Mouse (Mus musculus) kidney, adult 9 months (tissue): ENCODE data around the gene Gtse1.
A peak's percentile ranks its signal among the peaks of the same experiment; 100 is the strongest.

ENCODE experiments used
- DNase-seq: peaks from one replicate; pipeline ENCODE4 v3.0.0; 2022

Gtse1 gene

DNA sequence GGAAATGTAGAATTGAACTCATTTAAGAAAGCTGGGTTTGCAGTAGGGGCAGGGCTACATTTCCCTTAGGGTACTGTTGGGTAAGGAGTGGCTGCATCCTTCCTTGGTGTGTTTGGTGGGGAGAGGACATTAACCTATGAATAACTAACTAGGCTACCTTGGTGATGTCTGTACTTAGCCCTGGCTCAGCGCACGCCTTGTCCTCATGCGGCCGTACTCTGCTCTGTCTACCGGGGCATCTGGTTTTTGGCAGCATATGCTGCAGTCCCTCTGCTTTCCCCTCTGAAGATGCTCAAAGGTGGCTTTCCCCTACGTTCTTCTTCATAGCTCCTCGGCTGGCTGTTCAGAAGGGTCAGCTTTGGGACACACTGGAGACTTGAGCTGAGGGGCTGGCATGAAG lies 17.8 kb downstream of the Gtse1 start:
- DNase-seq: peak; percentile 84

- DNase-seq: peak; percentile 94
These were observed 19.4 kb downstream of the Gtse1 start, which contains the start of gene Trmu for GRCm38 (mm10) chr15:85878848-85879497. Trmu (plus strand) TSS chr15:85879312.

- no peak for DNase-seq
These were observed 20.0 kb downstream of the Gtse1 start for GRCm38 (mm10) chr15:85879498-85879895.

DNA sequence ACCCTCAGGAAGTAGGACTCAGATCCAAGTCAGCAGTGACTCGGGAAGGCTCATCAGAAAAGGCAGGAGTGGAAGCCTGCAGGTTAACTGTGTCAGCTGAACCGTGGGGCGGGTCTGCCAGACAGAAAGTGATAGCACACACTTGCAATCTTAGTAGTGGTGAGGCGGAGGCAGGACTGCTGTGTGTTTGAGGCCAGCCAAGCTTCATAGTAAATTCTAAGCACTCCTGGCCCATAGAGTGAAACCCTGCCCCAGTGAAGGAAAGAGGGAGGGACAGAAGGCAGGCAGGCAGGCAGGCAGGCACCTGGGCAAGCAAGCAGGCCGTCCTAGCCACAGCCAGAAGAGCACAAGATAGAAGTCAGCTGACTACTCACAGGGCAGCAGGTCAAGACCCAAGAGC lies 26.1 kb downstream of the Gtse1 start:
- no peak for DNase-seq

DNA sequence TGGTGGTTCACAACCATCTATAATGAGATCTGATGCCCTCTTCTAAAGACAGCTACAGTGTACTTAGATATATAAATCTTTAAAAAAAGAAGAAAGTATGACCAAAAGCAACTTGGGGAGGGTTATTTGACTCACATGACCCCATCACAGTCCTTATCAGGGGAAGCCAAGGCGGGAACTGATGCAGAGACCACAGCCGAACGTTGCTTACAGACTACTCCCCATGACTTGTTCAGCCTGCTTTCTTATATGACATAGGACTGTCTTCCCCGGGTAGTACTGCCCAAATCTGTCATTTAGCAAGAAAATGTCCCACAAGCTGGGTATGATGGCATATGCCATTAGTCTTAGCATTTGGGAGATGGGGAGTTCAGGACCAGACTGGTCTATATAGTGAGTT lies 29.7 kb downstream of the Gtse1 start:
- DNase-seq: no peak

DNA sequence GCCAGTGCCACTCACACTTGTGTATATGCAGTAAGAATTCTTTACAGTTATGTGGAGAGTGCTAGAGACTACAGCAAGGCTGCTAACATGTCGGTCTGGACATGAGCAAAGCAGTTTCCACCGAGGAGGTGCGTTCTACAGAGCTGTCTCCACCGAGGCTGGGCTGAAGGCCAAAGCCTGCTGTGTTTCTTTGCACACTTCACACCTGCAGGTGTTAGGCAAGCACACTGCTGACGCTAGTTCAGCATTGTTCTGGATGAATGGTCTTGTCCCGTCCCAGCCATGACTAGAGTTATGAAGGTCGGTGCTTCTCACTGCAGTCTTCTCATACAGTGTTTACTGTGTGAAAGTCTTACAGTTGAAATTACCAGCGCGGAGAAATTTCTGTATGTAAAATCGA lies 32.4 kb downstream of the Gtse1 start:
- DNase-seq: no peak

GRCm38 (mm10) chr15:85892498-85893118 lies 33.1 kb downstream of the Gtse1 start:
- no peak for DNase-seq

- DNase-seq: no peak
These were observed 34.3 kb downstream of the Gtse1 start for GRCm38 (mm10) chr15:85893871-85894270.

- peak; percentile 77 for DNase-seq
These were observed 36.7 kb downstream of the Gtse1 start for GRCm38 (mm10) chr15:85896284-85896683.

DNA sequence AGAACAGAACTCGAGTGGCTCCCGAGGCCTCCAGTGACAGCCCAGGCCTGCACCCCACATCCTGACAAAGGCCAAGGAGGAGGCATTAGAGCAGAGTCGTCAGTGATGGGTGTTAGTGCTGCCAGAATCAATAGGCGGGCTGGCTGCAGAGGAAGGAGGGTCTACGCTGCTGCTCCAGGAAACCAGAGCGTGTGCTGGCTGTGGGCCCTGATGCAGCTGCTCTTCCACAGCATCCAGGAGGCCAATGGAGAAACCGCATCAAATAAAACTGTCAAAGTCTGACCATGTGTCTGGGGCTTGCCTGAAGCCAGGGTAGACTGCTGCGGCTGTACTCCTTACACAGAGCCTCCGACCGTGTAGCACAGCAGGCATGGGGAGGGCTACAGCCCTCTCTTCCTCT lies 37.6 kb downstream of the Gtse1 start:
- DNase-seq: no peak

GRCm38 (mm10) chr15:85899396-85899795 lies 39.9 kb downstream of the Gtse1 start:
- DNase-seq: no peak

DNA sequence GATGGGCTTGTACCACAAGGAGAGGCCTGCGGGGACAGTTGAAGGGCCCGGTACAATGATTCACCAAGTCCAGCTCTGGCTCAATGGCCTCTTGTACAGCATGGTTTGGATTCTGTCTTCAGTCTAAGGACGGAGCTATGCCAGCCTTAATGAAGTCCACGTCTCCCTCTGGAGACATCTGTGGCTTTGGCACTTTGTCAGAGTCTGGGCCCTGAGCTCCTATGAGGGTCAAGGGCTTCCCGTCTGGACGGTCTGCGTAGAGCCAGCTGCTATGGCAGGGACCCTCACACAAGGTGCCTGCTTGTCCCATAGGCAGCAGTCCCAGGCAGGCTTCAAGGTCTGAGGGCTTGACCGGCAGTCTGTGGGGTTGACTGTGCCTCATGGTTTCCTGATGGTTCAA lies 40.8 kb downstream of the Gtse1 start:
- DNase-seq: no peak

GRCm38 (mm10) chr15:85900801-85901200 lies 41.3 kb downstream of the Gtse1 start:
- no peak for DNase-seq

DNA sequence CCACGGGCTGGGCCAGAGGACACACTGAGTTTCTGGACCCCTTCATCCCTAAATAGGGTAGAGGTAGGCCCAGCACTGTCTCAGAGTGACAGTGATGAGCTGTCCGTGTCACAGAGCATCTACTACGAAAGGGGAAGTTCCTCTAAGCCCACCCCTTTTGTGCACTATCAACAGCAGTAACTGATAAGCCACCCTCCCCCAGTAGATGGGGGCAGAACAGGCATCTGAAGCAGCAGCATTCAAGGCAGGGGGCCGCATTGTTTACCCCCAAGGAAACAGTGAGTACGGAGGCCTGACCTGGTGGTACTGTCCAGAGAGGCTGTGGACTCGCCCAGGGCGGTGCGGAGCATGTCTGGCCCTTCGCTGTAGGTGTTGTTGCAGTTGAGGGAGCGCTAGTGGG lies 43.0 kb downstream of the Gtse1 start:
- DNase-seq: no peak

DNA sequence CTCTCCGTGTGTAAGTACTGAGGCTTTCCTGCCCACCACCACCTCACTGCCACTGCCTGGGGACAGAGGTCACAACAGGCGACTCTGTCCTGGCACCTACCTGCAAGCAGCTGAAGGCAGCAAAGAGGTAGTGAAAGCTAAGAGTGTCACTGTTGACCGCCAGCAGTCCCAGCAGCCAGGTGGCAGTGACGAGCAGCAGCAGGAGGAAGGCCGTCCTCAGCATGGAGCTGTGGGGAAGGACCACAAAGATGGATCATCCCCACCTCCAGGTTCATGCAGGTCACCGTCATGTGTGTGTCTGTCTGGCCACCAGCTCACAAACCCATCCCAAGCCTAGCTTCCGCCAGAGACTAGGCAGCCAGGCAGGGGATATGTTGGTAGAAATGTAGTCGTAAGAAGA lies 44.3 kb downstream of the Gtse1 start:
- no peak for DNase-seq

GRCm38 (mm10) chr15:85908660-85909491 lies 49.3 kb downstream of the Gtse1 start:
- DNase-seq: peak; percentile 53

DNA sequence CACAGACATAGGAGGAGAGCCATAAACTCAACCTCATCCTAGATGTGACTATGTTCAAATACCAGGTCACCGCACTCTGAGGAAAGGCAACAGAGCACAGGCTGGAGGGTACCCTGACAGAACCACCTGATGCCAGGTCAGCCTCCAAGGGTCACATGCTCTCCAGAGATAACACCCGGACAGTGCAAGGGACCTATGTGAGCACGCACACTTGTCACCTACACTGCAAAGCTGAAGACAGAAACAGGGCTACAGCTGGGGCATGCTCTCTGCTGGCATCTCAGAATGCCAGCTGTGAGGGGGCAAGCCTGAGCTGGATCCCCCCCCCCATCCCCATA lies 49.9 kb downstream of the Gtse1 start:
- DNase-seq: no peak

GRCm38 (mm10) chr15:85909931-85910330 lies 50.4 kb downstream of the Gtse1 start:
- DNase-seq: no peak

DNA sequence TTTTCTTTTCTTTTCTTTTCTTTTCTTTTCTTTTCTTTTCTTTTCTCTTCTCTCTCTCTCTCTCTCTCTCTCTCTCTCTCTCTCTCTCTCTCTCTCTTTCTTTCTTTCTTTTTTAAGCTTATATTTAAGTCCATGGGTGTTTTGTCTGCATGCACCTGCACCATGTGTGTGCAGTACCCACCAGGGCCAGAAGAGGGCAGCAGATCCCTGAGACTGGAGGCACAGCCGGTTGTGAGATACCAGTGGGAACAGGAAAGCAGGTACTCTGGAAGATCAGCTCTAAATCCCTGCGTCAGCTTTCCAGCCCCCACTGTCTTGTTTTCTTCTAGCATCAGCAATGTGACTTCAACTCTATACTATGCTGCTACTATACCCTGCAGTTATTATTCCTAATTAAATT lies 54.1 kb downstream of the Gtse1 start:
- DNase-seq: peak; percentile 79

DNA sequence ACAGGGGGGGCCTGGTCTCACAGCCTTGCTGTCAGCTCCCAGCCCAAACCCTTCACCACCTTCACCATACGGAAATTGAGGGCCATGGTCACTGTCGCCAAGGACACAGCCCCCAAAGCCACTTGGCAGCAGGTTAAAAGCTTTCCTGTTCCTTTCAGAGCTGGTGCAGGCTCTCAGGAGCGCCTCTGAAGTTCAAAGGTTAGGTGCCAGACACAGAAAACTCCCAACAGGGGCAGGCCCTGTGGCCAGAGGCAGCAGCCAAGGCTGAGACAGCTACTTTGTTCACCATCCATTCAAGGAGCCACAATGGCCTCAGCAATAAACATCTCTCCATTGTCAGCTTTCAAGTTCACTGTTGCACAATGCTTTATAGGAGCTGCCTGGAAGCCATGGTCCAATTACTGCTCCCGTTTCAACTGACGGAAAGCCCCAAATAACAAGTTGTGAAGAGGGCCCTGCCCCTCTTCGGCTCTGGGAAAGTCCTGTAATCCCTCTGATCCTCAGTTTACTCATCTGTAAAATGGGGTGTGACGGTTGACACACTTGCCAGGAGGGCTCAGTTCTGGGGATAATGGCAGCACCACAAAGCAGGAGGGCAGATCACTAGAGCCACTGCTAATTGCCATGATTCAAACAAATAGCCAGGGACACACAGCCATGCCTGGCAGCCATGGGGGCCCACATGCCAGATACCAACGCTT lies 59.8 kb downstream of the Gtse1 start:
- peak; percentile 33 for DNase-seq

- no peak for DNase-seq
These were observed 60.3 kb downstream of the Gtse1 start for GRCm38 (mm10) chr15:85919892-85920248.

DNA sequence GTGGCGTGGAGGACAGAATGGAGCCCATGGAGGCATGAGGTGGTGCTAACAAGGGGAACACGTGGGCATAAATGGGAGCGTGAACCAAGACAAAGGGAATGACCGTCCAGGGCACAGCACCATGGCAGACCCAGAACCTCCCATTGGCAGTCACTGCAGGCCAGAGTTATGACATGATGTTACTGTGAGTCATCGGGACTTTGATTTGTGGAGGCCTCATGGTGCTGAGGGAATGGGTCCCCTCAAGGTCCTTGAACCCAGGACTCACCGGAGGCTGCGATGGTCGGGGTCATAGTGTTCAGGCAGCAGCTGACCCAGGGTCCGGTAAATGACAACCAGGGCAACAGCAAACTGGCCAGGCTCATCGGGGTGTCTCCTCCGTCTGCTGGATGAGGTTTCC lies 62.3 kb downstream of the Gtse1 start:
- DNase-seq: no peak
